Mouse (Mus musculus) myocyte (in vitro differentiated cells): Measurements from ENCODE around the gene Pafah2. TPM values are rescaled to one million over a fixed set of nuclear protein-coding genes. Genes with fewer than 3 reads are reported as not detected.
A peak's percentile ranks its signal among the peaks of the same experiment; 100 is the strongest.

Experiments used
- H3K27me3 ChIP-seq: one replicate; pipeline ENCODE4 v1.6.1; 2011; ENCODE audit not compliant: control insufficient read depth, insufficient read depth, insufficient read length
- H3K36me3 ChIP-seq: one replicate; pipeline ENCODE4 v1.6.1; 2011; ENCODE audit not compliant: control insufficient read depth, insufficient read depth
- H3K4me2 ChIP-seq: one replicate; pipeline ENCODE4 v1.6.1; 2011; ENCODE audit warnings: low read depth, control low read depth
- H3K4me3 ChIP-seq: one replicate; pipeline ENCODE4 v1.5.1; 2011; ENCODE audit warnings: mild to moderate bottlenecking, control low read depth, moderate library complexity
- H3K79me2 ChIP-seq: one replicate; pipeline ENCODE4 v1.6.1; 2011; ENCODE audit not compliant: control insufficient read depth, insufficient read depth
- H3ac ChIP-seq: one replicate; pipeline ENCODE4 v1.6.1; 2011; ENCODE audit not compliant: control insufficient read depth, insufficient read length
- CEBPB ChIP-seq: IDR thresholded peaks from 2 replicates; pipeline ENCODE4 v1.6.1; 2011; ENCODE audit warnings: mild to moderate bottlenecking, moderate library complexity; ENCODE audit not compliant: poor library complexity, insufficient read depth, severe bottlenecking
- E2F4 ChIP-seq: IDR thresholded peaks from one replicate; pipeline ENCODE4 v1.6.1; 2011; ENCODE audit warnings: mild to moderate bottlenecking, control low read depth, moderate library complexity; ENCODE audit not compliant: insufficient read depth
- MAX ChIP-seq: IDR thresholded peaks from one replicate; pipeline ENCODE4 v1.6.1; 2011; ENCODE audit warnings: low read depth, mild to moderate bottlenecking, control low read depth
- MYOD1 ChIP-seq, 3 experiments: IDR thresholded peaks; one replicate each; pipeline ENCODE4 v1.6.1; 2011; ENCODE audit warnings: control low read depth in 2 of 3, low read depth in 2 of 3, mild to moderate bottlenecking in 2 of 3, moderate library complexity in 1 of 3; ENCODE audit not compliant: insufficient read length in 2 of 3, control insufficient read depth in 1 of 3
- MYOG ChIP-seq, 3 experiments: IDR thresholded peaks; one replicate each; pipeline ENCODE4 v1.6.1; 2011; ENCODE audit warnings: control low read depth in 2 of 3, low read depth in 2 of 3, mild to moderate bottlenecking in 2 of 3; ENCODE audit not compliant: insufficient read length in 2 of 3, control insufficient read depth in 1 of 3, insufficient read depth in 1 of 3
- POLR2A ChIP-seq: IDR thresholded peaks from one replicate; pipeline ENCODE4 v1.6.1; 2011; ENCODE audit warnings: low read depth, mild to moderate bottlenecking, control low read depth, moderate library complexity; ENCODE audit not compliant: insufficient read length
- POLR2AphosphoS2 ChIP-seq: IDR thresholded peaks from one replicate; pipeline ENCODE4 v1.6.1; 2011; ENCODE audit warnings: low read depth, control low read depth; ENCODE audit not compliant: insufficient read length
- REST ChIP-seq: IDR thresholded peaks from one replicate; pipeline ENCODE4 v1.6.1; 2011; ENCODE audit warnings: mild to moderate bottlenecking, control low read depth, moderate library complexity; ENCODE audit not compliant: insufficient read depth, insufficient read length
- SRF ChIP-seq: IDR thresholded peaks from one replicate; pipeline ENCODE4 v1.6.1; 2011; ENCODE audit warnings: low read depth; ENCODE audit not compliant: control insufficient read depth, insufficient read length
- TCF12 ChIP-seq: IDR thresholded peaks from one replicate; pipeline ENCODE4 v1.6.1; 2011; ENCODE audit warnings: mild to moderate bottlenecking, control low read depth; ENCODE audit not compliant: poor library complexity, insufficient read depth, severe bottlenecking
- TCF3 ChIP-seq: IDR thresholded peaks from one replicate; pipeline ENCODE4 v1.6.1; 2011; ENCODE audit warnings: low read depth, control low read depth; ENCODE audit not compliant: insufficient read length
- USF1 ChIP-seq: IDR thresholded peaks from one replicate; pipeline ENCODE4 v1.6.1; 2011; ENCODE audit warnings: low read depth, mild to moderate bottlenecking, control low read depth, moderate library complexity
- polyA plus RNA-seq: library from polyadenylated mRNA; unstranded; fragments of >200 nt; fragmentation: generic; extraction: Trizol; gene quantifications from one replicate; pipeline ENCODE4 v1.2.1, GENCODE M21; 2012; ENCODE audit warnings: missing spikeins

The Pafah2 gene
- polyA plus RNA-seq, 1 experiment, result 7.1 TPM

- TF ChIP-seq POLR2AphosphoS2 (peak; percentile 4), POLR2A (no peak), SRF (no peak), CEBPB (no peak), MYOD1 (IDR thresholded peaks at IDR 0.05; ENCODE audit: control insufficient read depth in 1 of 3, insufficient read length in 2 of 3, low read depth in 2 of 3) (peak in 2 of 3 experiments; percentile 48 to 83), MYOG (IDR thresholded peaks at IDR 0.05; ENCODE audit: control insufficient read depth in 1 of 3, insufficient read depth in 1 of 3, insufficient read length in 2 of 3, low read depth in 2 of 3) (peak in 2 of 3 experiments; percentile 65 to 88), USF1 (no peak)
- peak overlapping the region; percentile 36 for H3K4me2 ChIP-seq
Observed at GRCm38 (mm10) chr4:134355841-134356452, 40.2 kb upstream of the Pafah2 start.

GRCm38 (mm10) chr4:134356591-134357460 lies 39.3 kb upstream of the Pafah2 start:
- Histone ChIP-seq H3K27me3 (peaks cover 4% of the 10 kb centered on the region), H3ac (no peak overlapping the region), H3K79me2 (no peaks in the 10 kb centered on the region), H3K36me3 (no peaks in the 10 kb centered on the region), H3K4me3 (no peak overlapping the region), H3K4me2 (peak overlapping the region; percentile 25)
- TF ChIP-seq MYOG (IDR thresholded peaks at IDR 0.05; ENCODE audit: control insufficient read depth in 1 of 3, insufficient read depth in 1 of 3, insufficient read length in 2 of 3, low read depth in 2 of 3), result no peak
- TF ChIP-seq POLR2A, result no peak
- TF ChIP-seq CEBPB, result no peak
- TF ChIP-seq TCF3, result no peak
- no peak for TF ChIP-seq E2F4
- no peak for TF ChIP-seq TCF12
- TF ChIP-seq SRF, result no peak
- TF ChIP-seq POLR2AphosphoS2, result no peak
- no peak for TF ChIP-seq MYOD1 (IDR thresholded peaks at IDR 0.05; ENCODE audit: control insufficient read depth in 1 of 3, insufficient read length in 2 of 3, low read depth in 2 of 3)
- TF ChIP-seq REST, result no peak
- no peak for TF ChIP-seq MAX
- no peak for TF ChIP-seq USF1

More at GRCm38 (mm10) chr4:134355841-134356452, 40.2 kb upstream of the Pafah2 start:
- Histone ChIP-seq H3K27me3 (peaks cover 4% of the 10 kb centered on the region), H3K79me2 (no peaks in the 10 kb centered on the region), H3K36me3 (no peaks in the 10 kb centered on the region), H3ac (no peak overlapping the region), H3K4me3 (no peak overlapping the region)

GRCm38 (mm10) chr4:134357461-134357771 lies 38.7 kb upstream of the Pafah2 start:
- H3K36me3 ChIP-seq, result no peaks in the 10 kb centered on the region
- TF ChIP-seq TCF3 (no peak), REST (no peak), MYOD1 (IDR thresholded peaks at IDR 0.05; ENCODE audit: control insufficient read depth in 1 of 3, insufficient read length in 2 of 3, low read depth in 2 of 3) (no peak), SRF (no peak), TCF12 (no peak), POLR2A (no peak), CEBPB (no peak), USF1 (no peak), MYOG (IDR thresholded peaks at IDR 0.05; ENCODE audit: control insufficient read depth in 1 of 3, insufficient read depth in 1 of 3, insufficient read length in 2 of 3, low read depth in 2 of 3) (no peak), POLR2AphosphoS2 (no peak), E2F4 (no peak), MAX (no peak)

GRCm38 (mm10) chr4:134359649-134360048 lies 36.5 kb upstream of the Pafah2 start:
- no peak overlapping the region for H3K4me2 ChIP-seq
- peaks cover 4% of the 10 kb centered on the region for H3K27me3 ChIP-seq
- TF ChIP-seq TCF12, result no peak
- TF ChIP-seq MYOD1 (IDR thresholded peaks at IDR 0.05; ENCODE audit: control insufficient read depth in 1 of 3, insufficient read length in 2 of 3, low read depth in 2 of 3), result no peak
- no peak for TF ChIP-seq MAX
- no peak for TF ChIP-seq REST
- no peak for TF ChIP-seq SRF
- TF ChIP-seq MYOG (IDR thresholded peaks at IDR 0.05; ENCODE audit: control insufficient read depth in 1 of 3, insufficient read depth in 1 of 3, insufficient read length in 2 of 3, low read depth in 2 of 3), result no peak
- no peak for TF ChIP-seq POLR2A
- no peak for TF ChIP-seq TCF3
- no peak for TF ChIP-seq E2F4
- TF ChIP-seq USF1, result no peak
- no peak for TF ChIP-seq CEBPB
- TF ChIP-seq POLR2AphosphoS2, result no peak
- H3ac ChIP-seq, result no peak overlapping the region
- H3K4me3 ChIP-seq, result no peak overlapping the region
- no peaks in the 10 kb centered on the region for H3K79me2 ChIP-seq
- H3K36me3 ChIP-seq, result no peaks in the 10 kb centered on the region

More at GRCm38 (mm10) chr4:134357461-134357771, 38.7 kb upstream of the Pafah2 start:
- H3K79me2 ChIP-seq, result no peaks in the 10 kb centered on the region
- H3ac ChIP-seq, result no peak overlapping the region
- peaks cover 4% of the 10 kb centered on the region for H3K27me3 ChIP-seq
- no peak overlapping the region for H3K4me3 ChIP-seq
- no peak overlapping the region for H3K4me2 ChIP-seq
